Mouse (Mus musculus) liver, embryonic 14.5 days (tissue): ENCODE measurements around the gene Ogfod1.

Experiments used
- CTCF ChIP-seq: IDR thresholded peaks from 2 replicates; pipeline ENCODE4 v1.5.1; 2016; ENCODE audit warnings: antibody characterized with exemption, low read depth, control low read depth
- EP300 ChIP-seq: IDR thresholded peaks from 2 replicates; pipeline ENCODE4 v1.6.1; 2016; ENCODE audit warnings: antibody characterized with exemption, low read depth

- TF ChIP-seq CTCF (no peak), EP300 (no peak)
These were observed 7.3 kb upstream of the Ogfod1 start for GRCm38 (mm10) chr8:94029701-94030100.
